Mouse (Mus musculus): ENCODE results near the gene Cdh3. TPM values are rescaled to one million over a fixed set of nuclear protein-coding genes. Genes with fewer than 3 reads are reported as not detected.
A peak's percentile ranks its signal among the peaks of the same experiment; 100 is the strongest.

Cdh3 gene
- total and polyA plus RNA-seq, 3 experiments, result not detected

GRCm38 (mm10) chr8:106533709-106534108 lies 23.0 kb downstream of the Cdh3 start:
- no peaks in the 10 kb centered on the region for H3K4me1 ChIP-seq (ENCODE audit: control insufficient read depth in 1 of 2, insufficient read depth in 2 of 2, low read length in 2 of 2)
- no peak for TF ChIP-seq TCF12 (IDR thresholded peaks at IDR 0.05; ENCODE audit: low read depth, low read length)
- TF ChIP-seq MEF2A (IDR thresholded peaks at IDR 0.05; ENCODE audit: extremely low read depth, insufficient replicate concordance, low read depth, low read length, poor library complexity, severe bottlenecking), result no peak
- TF ChIP-seq E2F4 (IDR thresholded peaks at IDR 0.05; ENCODE audit: borderline replicate concordance, low read depth, low read length), result no peak
- no peak for TF ChIP-seq ELF1 (IDR thresholded peaks at IDR 0.05; ENCODE audit: low read depth, low read length)
- no peak for TF ChIP-seq ZC3H11A (IDR thresholded peaks at IDR 0.05; ENCODE audit: low read depth, low read length)
- no peak for TF ChIP-seq ZMIZ1 (IDR thresholded peaks at IDR 0.05; ENCODE audit: low read depth, low read length)
- no peak for TF ChIP-seq GATA1 (IDR thresholded peaks at IDR 0.05; ENCODE audit: low read depth, low read length)
- no peak for TF ChIP-seq USF1 (IDR thresholded peaks at IDR 0.05; ENCODE audit: low read depth, low read length)
- no peak for TF ChIP-seq JUND (IDR thresholded peaks at IDR 0.05; ENCODE audit: low read depth, low read length)
- no peak for TF ChIP-seq CTCF (IDR thresholded peaks at IDR 0.05 in 2 of 3, conservative IDR thresholded peaks at IDR 0.05 in 1 of 3; ENCODE audit: control insufficient read depth in 1 of 3, insufficient read depth in 1 of 3, low read depth in 2 of 3, low read length in 3 of 3, poor library complexity in 1 of 3, severe bottlenecking in 1 of 3)
- no peak for TF ChIP-seq POLR2AphosphoS2 (IDR thresholded peaks at IDR 0.05; ENCODE audit: low read length)
- TF ChIP-seq USF2 (IDR thresholded peaks at IDR 0.05; ENCODE audit: borderline replicate concordance in 1 of 2, insufficient read depth in 1 of 2, low read depth in 1 of 2, low read length in 2 of 2), result no peak
- TF ChIP-seq MAFK (IDR thresholded peaks at IDR 0.05; ENCODE audit: borderline replicate concordance, low read depth, low read length), result no peak
- H3K9me3 ChIP-seq (replicated peaks; ENCODE audit: insufficient read depth, low read length), result no peaks in the 10 kb centered on the region
- H3K27ac ChIP-seq (ENCODE audit: control insufficient read depth, low read depth, low read length), result no peak overlapping the region
- DNase-seq (ENCODE audit: low read depth, low spot score), result no peak
- no peaks in the 10 kb centered on the region for H3K36me3 ChIP-seq (ENCODE audit: control insufficient read depth in 1 of 2, insufficient read depth in 2 of 2, low read length in 2 of 2)
- H3K27me3 ChIP-seq (ENCODE audit: control insufficient read depth in 1 of 2, insufficient read depth in 2 of 2, low read length in 2 of 2), result no peaks in the 10 kb centered on the region
- H3K79me2 ChIP-seq (ENCODE audit: control insufficient read depth, insufficient read depth, low read length, poor library complexity), result no peaks in the 10 kb centered on the region
- H3K4me3 ChIP-seq (ENCODE audit: control insufficient read depth in 1 of 2, insufficient read depth in 1 of 2, low read depth in 2 of 2, low read length in 2 of 2), result no peak overlapping the region
- no peak overlapping the region for H3K9ac ChIP-seq (ENCODE audit: control insufficient read depth, low read depth, low read length, poor library complexity, severe bottlenecking)

- Histone ChIP-seq H3K9ac (ENCODE audit: control insufficient read depth, low read depth, low read length, poor library complexity, severe bottlenecking) (no peak overlapping the region), H3K9me3 (replicated peaks; ENCODE audit: insufficient read depth, low read length) (no peaks in the 10 kb centered on the region), H3K36me3 (ENCODE audit: control insufficient read depth in 1 of 2, insufficient read depth in 2 of 2, low read length in 2 of 2) (no peaks in the 10 kb centered on the region), H3K79me2 (ENCODE audit: control insufficient read depth, insufficient read depth, low read length, poor library complexity) (no peaks in the 10 kb centered on the region), H3K4me3 (ENCODE audit: control insufficient read depth in 1 of 2, insufficient read depth in 1 of 2, low read depth in 2 of 2, low read length in 2 of 2) (no peak overlapping the region), H3K27ac (ENCODE audit: control insufficient read depth, low read depth, low read length) (no peak overlapping the region), H3K27me3 (ENCODE audit: control insufficient read depth in 1 of 2, insufficient read depth in 2 of 2, low read length in 2 of 2) (no peaks in the 10 kb centered on the region), H3K4me1 (ENCODE audit: control insufficient read depth in 1 of 2, insufficient read depth in 2 of 2, low read length in 2 of 2) (no peaks in the 10 kb centered on the region)
- TF ChIP-seq RAD21 (IDR thresholded peaks at IDR 0.05; ENCODE audit: low read depth, low read length) (peak; percentile 58), ZC3H11A (IDR thresholded peaks at IDR 0.05; ENCODE audit: low read depth, low read length) (peak; percentile 10; the same call in 1 of the 2 replicates), HCFC1 (IDR thresholded peaks at IDR 0.05; ENCODE audit: low read depth, low read length) (no peak), MXI1 (IDR thresholded peaks at IDR 0.05; ENCODE audit: low read depth, low read length) (0 out of 2 replicates have a peak, but pooled peaks have one; percentile 20), CTCF (IDR thresholded peaks at IDR 0.05 in 2 of 3, conservative IDR thresholded peaks at IDR 0.05 in 1 of 3; ENCODE audit: control insufficient read depth in 1 of 3, insufficient read depth in 1 of 3, low read depth in 2 of 3, low read length in 3 of 3, poor library complexity in 1 of 3, severe bottlenecking in 1 of 3) (peak; percentile 53 to 98 (median 76)), NRF1 (IDR thresholded peaks at IDR 0.05; ENCODE audit: insufficient read depth, low read depth, low read length, poor library complexity, severe bottlenecking) (no peak), SMC3 (IDR thresholded peaks at IDR 0.05; ENCODE audit: low read depth, low read length) (peak; percentile 84)
- peak; percentile 68 for DNase-seq (ENCODE audit: low read depth, low spot score)
Observed at GRCm38 (mm10) chr8:106534449-106534848, 23.8 kb downstream of the Cdh3 start.

All from MEL (cell line).